Mouse (Mus musculus): Measurements from ENCODE around the gene Vmn1r62. TPM values are rescaled to one million over a fixed set of nuclear protein-coding genes. Genes with fewer than 3 reads are reported as not detected.
"Not testable (repeated sequence)": the region's sequence is repeated elsewhere in the genome, so short reads cannot be mapped to it uniquely, and the experiment has no call there.

The Vmn1r62 gene
- not detected for total RNA-seq (2021)

DNA sequence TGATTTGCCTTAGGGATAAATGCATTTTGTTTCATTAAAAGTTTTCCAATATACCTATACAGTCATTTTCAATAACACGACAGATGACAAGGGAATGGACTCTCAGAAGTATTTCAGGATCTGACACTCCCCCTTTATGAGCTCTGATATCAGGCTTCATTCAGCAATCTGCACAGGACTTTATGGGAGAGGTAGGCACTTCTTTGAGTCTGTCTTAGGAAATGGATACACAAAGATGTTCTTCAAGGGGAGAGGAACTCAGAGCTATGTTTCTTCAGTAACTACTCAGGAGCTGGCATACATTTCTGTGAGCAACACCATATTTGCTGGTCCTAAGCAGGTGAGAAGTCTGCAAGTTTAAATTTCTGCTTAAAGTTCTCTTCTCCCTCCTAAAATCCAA is at the start of gene Vmn1r62:
TSS of gene Vmn1r62 (plus strand) at position 301 of the 400 bp plus-strand sequence.
- DNase-seq (ENCODE audit: low spot score in 2 of 2); intact Hi-C loops (cut with DNase I): not testable (repeated sequence)

Other genes with a start within 250 kb of the Vmn1r62 start
- not detected for gene Vmn1r59, start 216.9 kb upstream of the Vmn1r62 start, total RNA-seq (2021)
- not detected for gene Vmn2r28, start 179.7 kb upstream of the Vmn1r62 start, total RNA-seq (2021)
- not detected for gene Vmn1r60, start 126.3 kb upstream of the Vmn1r62 start, total RNA-seq (2021)
- gene Vmn1r61, start 60.3 kb upstream of the Vmn1r62 start, total RNA-seq (2021) = not detected
- not detected for gene Vmn1r63, start 131.8 kb downstream of the Vmn1r62 start, total RNA-seq (2021)
- gene Vmn1r64, start 210.9 kb downstream of the Vmn1r62 start, total RNA-seq (2021) = not detected